Mouse (Mus musculus): ENCODE measurements around the gene Tectb. TPM values are rescaled to one million over a fixed set of nuclear protein-coding genes. Genes with fewer than 3 reads are reported as not detected.

Tectb gene
- polyA plus RNA-seq, 1 experiment from 2014 or later, result not detected

- no peak overlapping the region for H3K4me3 ChIP-seq (ENCODE audit: low read depth, low read length)
- no peak for ATAC-seq (replicated peaks; ENCODE audit: insufficient number of reproducible peaks, low FRiP score, low TSS enrichment)
- 62% methylated on average over 6 of the region's 6 CpGs for WGBS (ENCODE audit: insufficient replicate concordance)
These were observed 59.4 kb downstream of the Tectb start for GRCm38 (mm10) chr19:55239766-55240426.

GRCm38 (mm10) chr19:55241186-55241645, 60.7 kb downstream of the Tectb start, which contains the start of gene Gucy2g:
Gene Gucy2g (minus strand): TSS chr19:55241236.
- no peaks in the 10 kb centered on the region for H3K36me3 ChIP-seq (ENCODE audit: control insufficient read depth, insufficient read depth, low read length)
- 72% methylated on average over 6 of the region's 6 CpGs for WGBS (ENCODE audit: insufficient replicate concordance)
- 0 out of 2 replicates have a peak, but pooled peaks cover 4% of the 10 kb centered on the region for H3K4me1 ChIP-seq (ENCODE audit: control insufficient read depth, insufficient read depth, low read length)
- H3K9ac ChIP-seq (ENCODE audit: low read depth, low read length), result no peak within 1 kb of the TSS
- H3K27me3 ChIP-seq (ENCODE audit: control insufficient read depth, insufficient read depth, low read length), result no peaks in the 10 kb centered on the region; the same call in 1 of the 2 replicates
- no peaks in the 10 kb centered on the region for H3K9me3 ChIP-seq (replicated peaks; ENCODE audit: control insufficient read depth, low read length)
- no peak within 1 kb of the TSS for H3K27ac ChIP-seq (ENCODE audit: low read depth, low read length)
- no peak for ATAC-seq (replicated peaks; ENCODE audit: insufficient number of reproducible peaks, low FRiP score, low TSS enrichment)
- H3K4me3 ChIP-seq (ENCODE audit: low read depth, low read length), result no peak within 1 kb of the TSS
- no peak within 1 kb of the TSS for H3K4me2 ChIP-seq

More at GRCm38 (mm10) chr19:55239766-55240426, 59.4 kb downstream of the Tectb start:
- Histone ChIP-seq H3K9ac (ENCODE audit: low read depth, low read length) (no peak overlapping the region), H3K27ac (ENCODE audit: low read depth, low read length) (no peak overlapping the region), H3K27me3 (ENCODE audit: control insufficient read depth, insufficient read depth, low read length) (no peaks in the 10 kb centered on the region; the same call in 1 of the 2 replicates), H3K9me3 (replicated peaks; ENCODE audit: control insufficient read depth, low read length) (no peaks in the 10 kb centered on the region), H3K36me3 (ENCODE audit: control insufficient read depth, insufficient read depth, low read length) (no peaks in the 10 kb centered on the region), H3K4me1 (ENCODE audit: control insufficient read depth, insufficient read depth, low read length) (no peaks in the 10 kb centered on the region), H3K4me2 (no peak overlapping the region)

- peak; percentile 84 for ATAC-seq (replicated peaks; ENCODE audit: insufficient number of reproducible peaks, low FRiP score, low TSS enrichment)
These were observed 64.3 kb downstream of the Tectb start for GRCm38 (mm10) chr19:55244791-55245231.

More at GRCm38 (mm10) chr19:55244791-55245231, 64.3 kb downstream of the Tectb start:
- peak overlapping the region; percentile 72 for H3K27ac ChIP-seq (ENCODE audit: low read depth, low read length)
- no peaks in the 10 kb centered on the region for H3K36me3 ChIP-seq (ENCODE audit: control insufficient read depth, insufficient read depth, low read length)
- no peaks in the 10 kb centered on the region for H3K27me3 ChIP-seq (ENCODE audit: control insufficient read depth, insufficient read depth, low read length)
- H3K9me3 ChIP-seq (replicated peaks; ENCODE audit: control insufficient read depth, low read length), result no peaks in the 10 kb centered on the region
- 0 out of 2 replicates have a peak, but pooled peaks cover 4% of the 10 kb centered on the region for H3K4me1 ChIP-seq (ENCODE audit: control insufficient read depth, insufficient read depth, low read length)
- 14% methylated on average over 7 of the region's 7 CpGs for WGBS (ENCODE audit: insufficient replicate concordance)
- H3K9ac ChIP-seq (ENCODE audit: low read depth, low read length), result no peak overlapping the region
- H3K4me3 ChIP-seq (ENCODE audit: low read depth, low read length), result no peak overlapping the region
- no peak overlapping the region for H3K4me2 ChIP-seq

Small RNAs within 50 kb of the gene (microRNA-seq; reads per million reads assigned to microRNA genes)
- gene Mir6715 (ENCODE audit: borderline number of aligned reads), result not detected

Other genes with a start within 250 kb of the Tectb start
- gene Gpam, start 53.5 kb upstream of the Tectb start, polyA plus RNA-seq (2014; fragmentation: Nextera tagmentation; extraction: Ambion mirVana), result 9.9 and 11.0 TPM in 2 replicates
- gene Gucy2g, start 60.5 kb downstream of the Tectb start, polyA plus RNA-seq (2014; fragmentation: Nextera tagmentation; extraction: Ambion mirVana), result not detected in 2 replicates
- gene Acsl5, start 71.2 kb downstream of the Tectb start, polyA plus RNA-seq (2014; fragmentation: Nextera tagmentation; extraction: Ambion mirVana), result 28.6 and 35.8 TPM in 2 replicates
- gene Zdhhc6, start 135.3 kb downstream of the Tectb start, polyA plus RNA-seq (2014; fragmentation: Nextera tagmentation; extraction: Ambion mirVana), result 76.1 and 82.5 TPM in 2 replicates
- gene Vti1a, start 135.6 kb downstream of the Tectb start, polyA plus RNA-seq (2014; fragmentation: Nextera tagmentation; extraction: Ambion mirVana), result 17.5 and 19.0 TPM in 2 replicates

Measured in heart, embryonic 11.5 days (tissue).